Mouse (Mus musculus): ENCODE measurements at regions not wholly inside any gene's neighbourhood (a gene's known extent, or its start where the extent isn't known, plus 50 kb on each side); places are given as distances from the start of the nearest gene placed in this dataset.
A peak's percentile ranks its signal among the peaks of the same experiment; 100 is the strongest.

GRCm38 (mm10) chr2:179007766-179008165 lies 434.5 kb upstream of the Cdh4 start:
- DNase-seq (ENCODE audit: low spot score): no peak

GRCm38 (mm10) chr2:179013891-179014593 lies 428.2 kb upstream of the Cdh4 start:
- no peak for DNase-seq (ENCODE audit: low spot score)

- no peak for DNase-seq (ENCODE audit: low spot score)
Measured at GRCm38 (mm10) chr2:179022675-179023194, 419.5 kb upstream of the Cdh4 start.

GRCm38 (mm10) chr2:179024225-179024624 lies 418.0 kb upstream of the Cdh4 start:
- no peak for DNase-seq (ENCODE audit: low spot score)

- DNase-seq (ENCODE audit: low spot score): no peak
Measured at GRCm38 (mm10) chr2:179033171-179033570, 409.1 kb upstream of the Cdh4 start.

GRCm38 (mm10) chr2:179035446-179035845 lies 406.8 kb upstream of the Cdh4 start:
- no peak for DNase-seq (ENCODE audit: low spot score)

- no peak for DNase-seq (ENCODE audit: low spot score)
Measured at GRCm38 (mm10) chr2:179039697-179040096, 402.5 kb upstream of the Cdh4 start.

GRCm38 (mm10) chr2:179043671-179044070 lies 398.6 kb upstream of the Cdh4 start:
- no peak for DNase-seq (ENCODE audit: low spot score)

- no peak for DNase-seq (ENCODE audit: low spot score)
Measured at GRCm38 (mm10) chr2:179045361-179045760, 396.9 kb upstream of the Cdh4 start.

- no peak for DNase-seq (ENCODE audit: low spot score)
Measured at GRCm38 (mm10) chr2:179054441-179054840, 387.8 kb upstream of the Cdh4 start.

GRCm38 (mm10) chr2:179064616-179065015 lies 377.6 kb upstream of the Cdh4 start:
- DNase-seq (ENCODE audit: low spot score): no peak

- DNase-seq (ENCODE audit: low spot score): no peak
Measured at GRCm38 (mm10) chr2:179069520-179069919, 372.7 kb upstream of the Cdh4 start.

- DNase-seq (ENCODE audit: low spot score): peak; percentile 23
Measured at GRCm38 (mm10) chr2:179070346-179070745, 371.9 kb upstream of the Cdh4 start.

GRCm38 (mm10) chr2:179080462-179081274 lies 361.6 kb upstream of the Cdh4 start:
- DNase-seq (ENCODE audit: low spot score): no peak

GRCm38 (mm10) chr2:179086915-179087314 lies 355.3 kb upstream of the Cdh4 start:
- DNase-seq (ENCODE audit: low spot score): no peak

- no peak for DNase-seq (ENCODE audit: low spot score)
Measured at GRCm38 (mm10) chr2:179091480-179091879, 350.8 kb upstream of the Cdh4 start.

GRCm38 (mm10) chr2:179093996-179094395 lies 348.2 kb upstream of the Cdh4 start:
- no peak for DNase-seq (ENCODE audit: low spot score)

- DNase-seq (ENCODE audit: low spot score): no peak
Measured at GRCm38 (mm10) chr2:179095981-179096380, 346.2 kb upstream of the Cdh4 start.

- DNase-seq (ENCODE audit: low spot score): no peak
Measured at GRCm38 (mm10) chr2:179096861-179097260, 345.4 kb upstream of the Cdh4 start.

- no peak for DNase-seq (ENCODE audit: low spot score)
Measured at GRCm38 (mm10) chr2:179099783-179100182, 342.4 kb upstream of the Cdh4 start.

GRCm38 (mm10) chr2:179103114-179103513 lies 339.1 kb upstream of the Cdh4 start:
- DNase-seq (ENCODE audit: low spot score): no peak

GRCm38 (mm10) chr2:179112951-179113350 lies 329.3 kb upstream of the Cdh4 start:
- DNase-seq (ENCODE audit: low spot score): no peak

- no peak for DNase-seq (ENCODE audit: low spot score)
Measured at GRCm38 (mm10) chr2:179128018-179128417, 314.2 kb upstream of the Cdh4 start.
